Mouse (Mus musculus) kidney, embryonic 14.5 days (tissue): ENCODE measurements at regions not wholly inside any gene's neighbourhood (a gene's known extent, or its start where the extent isn't known, plus 50 kb on each side); places are given as distances from the start of the nearest gene placed in this dataset.

Experiments used
- ATAC-seq: fragments of 200-750 bp; cut with Nextera tagmentation; 2 replicates; pipeline ENCODE4 v1.8.0; 2017; ENCODE audit warnings: moderate number of reproducible peaks, mild to moderate bottlenecking, moderate TSS enrichment, moderate library complexity; ENCODE audit not compliant: low FRiP score, low TSS enrichment
- H3K27ac ChIP-seq: fragments of 300-500 bp; sonication (generic); 2 replicates; pipeline ENCODE4 v1.5.1; 2014; ENCODE audit warnings: low read depth, mild to moderate bottlenecking, low read length, moderate library complexity, mixed read lengths
- H3K27me3 ChIP-seq: fragments of 300-500 bp; sonication (generic); 2 replicates; pipeline ENCODE4 v1.6.1; 2014; ENCODE audit warnings: mild to moderate bottlenecking, low read length; ENCODE audit not compliant: control insufficient read depth, insufficient read depth
- H3K36me3 ChIP-seq: fragments of 300-500 bp; sonication (generic); 2 replicates; pipeline ENCODE4 v1.6.1; 2014; ENCODE audit warnings: low read length, mixed read lengths; ENCODE audit not compliant: control insufficient read depth, insufficient read depth
- H3K4me1 ChIP-seq: fragments of 300-500 bp; sonication (generic); 2 replicates; pipeline ENCODE4 v1.6.1; 2014; ENCODE audit warnings: low read length, mixed read lengths; ENCODE audit not compliant: control insufficient read depth, insufficient read depth
- H3K4me2 ChIP-seq: fragments of 300-500 bp; sonication (generic); replicated peaks from 2 replicates; pipeline ENCODE4 v1.6.1; 2014; ENCODE audit warnings: low read depth, mild to moderate bottlenecking, low read length
- H3K4me3 ChIP-seq: fragments of 300-500 bp; sonication (generic); 2 replicates; pipeline ENCODE4 v1.5.1; 2014; ENCODE audit warnings: mild to moderate bottlenecking, low read length
- H3K9ac ChIP-seq: fragments of 300-500 bp; sonication (generic); 2 replicates; pipeline ENCODE4 v1.6.1; 2014; ENCODE audit warnings: low read depth, mild to moderate bottlenecking, low read length, moderate library complexity
- H3K9me3 ChIP-seq: fragments of 300-500 bp; sonication (generic); 2 replicates; pipeline ENCODE4 v1.6.1; 2016; ENCODE audit warnings: low read length; ENCODE audit not compliant: control insufficient read depth
- WGBS: fragments of 180-500 bp; shearing (Covaris S2); extraction: QIAGEN DNeasy Blood & Tissue Kit; methylation state at CpG from one replicate; pipeline ENCODE4 v1.1.7; 2014; 5-methylcytosine and 5-hydroxymethylcytosine counted together

- H3K4me1 ChIP-seq = no peaks in the 10 kb centered on the region
- 91% methylated on average over 15 of the region's 15 CpGs for WGBS
- no peak for ATAC-seq
- no peak overlapping the region for H3K9ac ChIP-seq
- H3K36me3 ChIP-seq = no peaks in the 10 kb centered on the region
- no peak overlapping the region for H3K4me2 ChIP-seq
- no peaks in the 10 kb centered on the region for H3K27me3 ChIP-seq
- 0 out of 2 replicates have a peak, but pooled peaks cover 2% of the 10 kb centered on the region for H3K9me3 ChIP-seq
- H3K27ac ChIP-seq = no peak overlapping the region
- no peak overlapping the region for H3K4me3 ChIP-seq
These were observed 161.4 kb downstream of the Nucb2 start for GRCm38 (mm10) chr7:116665581-116665980.

- Histone ChIP-seq H3K4me3 (no peak overlapping the region), H3K27ac (no peak overlapping the region), H3K36me3 (no peaks in the 10 kb centered on the region), H3K9ac (no peak overlapping the region), H3K27me3 (no peaks in the 10 kb centered on the region), H3K4me2 (no peak overlapping the region), H3K4me1 (no peaks in the 10 kb centered on the region), H3K9me3 (no peaks in the 10 kb centered on the region)
- WGBS = 38% methylated on average over 16 of the region's 16 CpGs
- ATAC-seq = no peak
These were observed 170.2 kb downstream of the Nucb2 start for GRCm38 (mm10) chr7:116674199-116675019.

GRCm38 (mm10) chr7:116676696-116677095 is 172.5 kb downstream of the Nucb2 start:
- H3K4me2 ChIP-seq = no peak overlapping the region
- WGBS = 83% methylated on average over 1 of the region's 1 CpGs
- no peaks in the 10 kb centered on the region for H3K27me3 ChIP-seq
- no peak overlapping the region for H3K9ac ChIP-seq
- 0 out of 2 replicates have a peak, but pooled peaks cover 3% of the 10 kb centered on the region for H3K4me1 ChIP-seq
- no peak overlapping the region for H3K4me3 ChIP-seq
- no peak for ATAC-seq
- no peak overlapping the region for H3K27ac ChIP-seq
- H3K9me3 ChIP-seq = no peaks in the 10 kb centered on the region
- H3K36me3 ChIP-seq = no peaks in the 10 kb centered on the region

- Histone ChIP-seq H3K27ac (no peak overlapping the region), H3K9me3 (no peaks in the 10 kb centered on the region), H3K9ac (no peak overlapping the region), H3K27me3 (no peaks in the 10 kb centered on the region), H3K4me1 (0 out of 2 replicates have a peak, but pooled peaks cover 3% of the 10 kb centered on the region), H3K36me3 (no peaks in the 10 kb centered on the region), H3K4me3 (no peak overlapping the region), H3K4me2 (no peak overlapping the region)
- 78% methylated on average over 4 of the region's 4 CpGs for WGBS
- ATAC-seq = no peak
These were observed 175.0 kb downstream of the Nucb2 start for GRCm38 (mm10) chr7:116679195-116679594.

GRCm38 (mm10) chr7:116680523-116680922 is 176.4 kb downstream of the Nucb2 start:
- H3K27me3 ChIP-seq = no peaks in the 10 kb centered on the region
- no peak overlapping the region for H3K4me2 ChIP-seq
- H3K9me3 ChIP-seq = no peaks in the 10 kb centered on the region
- no peak overlapping the region for H3K4me3 ChIP-seq
- no peak overlapping the region for H3K9ac ChIP-seq
- peak; percentile 60; the same call in 1 of the 2 replicates for ATAC-seq
- H3K27ac ChIP-seq = no peak overlapping the region
- no peaks in the 10 kb centered on the region for H3K36me3 ChIP-seq
- H3K4me1 ChIP-seq = 0 out of 2 replicates have a peak, but pooled peaks cover 3% of the 10 kb centered on the region
- WGBS = 74% methylated on average over 3 of the region's 3 CpGs

- no peak overlapping the region for H3K9ac ChIP-seq
- no peak overlapping the region for H3K27ac ChIP-seq
- peak; percentile 35; the same call in 1 of the 2 replicates for ATAC-seq
- H3K4me1 ChIP-seq = 0 out of 2 replicates have a peak, but pooled peaks cover 3% of the 10 kb centered on the region
- no peaks in the 10 kb centered on the region for H3K36me3 ChIP-seq
- no peak overlapping the region for H3K4me3 ChIP-seq
- WGBS = 2% methylated on average over 8 of the region's 8 CpGs
- H3K27me3 ChIP-seq = no peaks in the 10 kb centered on the region
- H3K9me3 ChIP-seq = no peaks in the 10 kb centered on the region
- no peak overlapping the region for H3K4me2 ChIP-seq
These were observed 177.1 kb downstream of the Nucb2 start for GRCm38 (mm10) chr7:116681268-116681667.

- H3K9me3 ChIP-seq = peaks cover under 1% of the 10 kb centered on the region; the same call in 1 of the 2 replicates
- no peaks in the 10 kb centered on the region for H3K27me3 ChIP-seq
- no peak for ATAC-seq
- no peak overlapping the region for H3K4me3 ChIP-seq
- no peak overlapping the region for H3K4me2 ChIP-seq
- H3K4me1 ChIP-seq = 0 out of 2 replicates have a peak, but pooled peaks cover 4% of the 10 kb centered on the region
- H3K9ac ChIP-seq = no peak overlapping the region
- H3K27ac ChIP-seq = no peak overlapping the region
- no peaks in the 10 kb centered on the region for H3K36me3 ChIP-seq
- WGBS = 81% methylated on average over 2 of the region's 2 CpGs
These were observed 196.2 kb downstream of the Nucb2 start for GRCm38 (mm10) chr7:116700409-116700808.

GRCm38 (mm10) chr7:116701466-116702342 is 197.5 kb downstream of the Nucb2 start:
- H3K4me3 ChIP-seq = no peak overlapping the region
- 0 out of 2 replicates have a peak, but pooled peaks cover 4% of the 10 kb centered on the region for H3K4me1 ChIP-seq
- no peak overlapping the region for H3K4me2 ChIP-seq
- H3K36me3 ChIP-seq = no peaks in the 10 kb centered on the region
- ATAC-seq = peak; percentile 86
- no peak overlapping the region for H3K9ac ChIP-seq
- H3K27ac ChIP-seq = peak overlapping the region; percentile 56; the same call in 1 of the 2 replicates
- no peaks in the 10 kb centered on the region for H3K27me3 ChIP-seq
- 25% methylated on average over 14 of the region's 14 CpGs for WGBS
- H3K9me3 ChIP-seq = peaks cover 5% of the 10 kb centered on the region; the same call in 1 of the 2 replicates
